Mouse (Mus musculus) WW6 (cell line): Measurements from ENCODE around the gene Chrd.

ENCODE experiments used
- DNase-seq: peaks from one replicate; pipeline ENCODE4 v3.0.0-alpha.2; 2013; ENCODE audit warnings: low read depth, low spot score

Chrd gene

GRCm38 (mm10) chr16:20732925-20733730 is at the start of gene Chrd:
Gene Chrd (plus strand): TSS chr16:20733127.
- DNase-seq: no peak

- DNase-seq: no peak
These were observed 42.2 kb upstream of the Chrd start for GRCm38 (mm10) chr16:20690774-20691173.

GRCm38 (mm10) chr16:20691617-20692016 is 41.3 kb upstream of the Chrd start:
- no peak for DNase-seq

- no peak for DNase-seq
These were observed 40.5 kb upstream of the Chrd start for GRCm38 (mm10) chr16:20692241-20692965.

GRCm38 (mm10) chr16:20693111-20693701 is 39.7 kb upstream of the Chrd start, which contains the start of gene Fam131a:
Gene Fam131a (plus strand): TSS chr16:20693241.
- no peak for DNase-seq

- DNase-seq: no peak
These were observed 38.1 kb upstream of the Chrd start for GRCm38 (mm10) chr16:20694781-20695180.

- DNase-seq: no peak
These were observed 37.2 kb upstream of the Chrd start for GRCm38 (mm10) chr16:20695622-20696323.

GRCm38 (mm10) chr16:20699266-20699665 is 33.7 kb upstream of the Chrd start:
- no peak for DNase-seq

- no peak for DNase-seq
These were observed 32.9 kb upstream of the Chrd start for GRCm38 (mm10) chr16:20700036-20700435.

GRCm38 (mm10) chr16:20701316-20701715 is 31.6 kb upstream of the Chrd start:
- DNase-seq: no peak

GRCm38 (mm10) chr16:20701729-20702521 is 31.0 kb upstream of the Chrd start:
- DNase-seq: no peak

- no peak for DNase-seq
These were observed 30.4 kb upstream of the Chrd start for GRCm38 (mm10) chr16:20702522-20702893.

- DNase-seq: no peak
These were observed 29.9 kb upstream of the Chrd start for GRCm38 (mm10) chr16:20703071-20703470.

- DNase-seq: no peak
These were observed 29.1 kb upstream of the Chrd start for GRCm38 (mm10) chr16:20703699-20704400.

GRCm38 (mm10) chr16:20705786-20706185 is 27.1 kb upstream of the Chrd start:
- DNase-seq: no peak

GRCm38 (mm10) chr16:20706407-20707055 is 26.4 kb upstream of the Chrd start:
- no peak for DNase-seq

GRCm38 (mm10) chr16:20708220-20708938 is 24.5 kb upstream of the Chrd start:
- no peak for DNase-seq

- DNase-seq: no peak
These were observed 23.8 kb upstream of the Chrd start for GRCm38 (mm10) chr16:20708939-20709734.
